ENCODE assay signal across 13 mouse cellular contexts in the genomic region with DNA sequence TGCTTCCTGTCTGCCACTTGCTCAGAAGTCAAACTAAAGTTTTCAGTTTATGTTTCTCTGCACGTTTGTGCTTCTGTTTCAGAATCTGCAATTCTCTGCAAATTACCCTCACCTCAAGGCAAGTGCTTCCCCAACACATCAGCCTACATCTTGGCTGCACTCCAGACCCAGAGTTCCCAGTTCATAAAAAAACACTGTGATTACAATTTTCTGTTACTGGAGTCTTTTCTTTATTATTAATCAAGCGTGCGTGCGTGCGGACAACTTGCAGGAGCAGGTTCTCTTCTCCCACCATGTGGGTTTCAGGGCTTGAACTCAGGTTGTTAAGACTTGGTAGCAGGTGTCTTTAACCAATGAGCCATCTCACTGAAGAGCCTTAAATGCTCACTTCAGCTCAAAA. TPM values are rescaled to one million over a fixed set of nuclear protein-coding genes. Genes with fewer than 3 reads are reported as not detected.
A peak's percentile ranks its signal among the peaks of the same experiment; 100 is the strongest.
DNase-seq lines count a peak whose midpoint lies in the region; ATAC-seq and TF ChIP-seq lines count a peak whose summit lies in the region.
"Had no signal": no experiment of that assay in that cellular context is flagged by ENCODE, and none has a peak within 500 bp of the region (broad histone marks: within the 10 kb centered on the region; RNA-seq: fewer than 3 reads in every experiment).

No protein-coding gene starts in this region.

- H3K27me3 ChIP-seq in lung, embryonic 14.5 days (ENCODE audit: insufficient read depth, low read length) = no peaks in the 10 kb centered on the region
- H3K27me3 ChIP-seq: liver, embryonic 15.5 days; neural tube, embryonic 12.5 days had no signal

- H3K4me3 ChIP-seq in lung, embryonic 14.5 days (ENCODE audit: low read depth, low read length) = no peak overlapping the region
- H3K4me3 ChIP-seq: left cerebral cortex, adult 2 months; liver, embryonic 15.5 days; neural tube, embryonic 12.5 days had no signal

- no peak for ATAC-seq in lung, embryonic 14.5 days (ENCODE audit: insufficient read depth)

- no peaks in the 10 kb centered on the region for H3K36me3 ChIP-seq in lung, embryonic 14.5 days (ENCODE audit: insufficient read depth)
- H3K36me3 ChIP-seq: liver, embryonic 15.5 days; neural tube, embryonic 12.5 days had no signal

- DNase-seq in adrenal gland, postnatal 25 days = peak; percentile 11
- no peak for DNase-seq in adrenal gland, adult 18-20 months (ENCODE audit: low spot score in 2 of 2)
- peak; percentile 9 for DNase-seq in heart, postnatal 4 days
- DNase-seq in heart, postnatal 10 days = no peak
- peak; percentile 50 for DNase-seq in lung, embryonic 14.5 days
- DNase-seq in lung, adult 18-20 months = no peak
- DNase-seq in layer of hippocampus, adult 9-11 months = peak; percentile 11
- DNase-seq in urinary bladder, postnatal 36 days (ENCODE audit: low spot score in 2 of 2) = no peak
- DNase-seq: gastrocnemius, postnatal 10 days; thymus, postnatal 36 days had no signal

- no peak overlapping the region for H3K27ac ChIP-seq in lung, embryonic 14.5 days (ENCODE audit: low read depth)
- H3K27ac ChIP-seq: left cerebral cortex, adult 2 months; liver, embryonic 15.5 days; neural tube, embryonic 12.5 days had no signal

- no peaks in the 10 kb centered on the region for H3K4me1 ChIP-seq in lung, embryonic 14.5 days (ENCODE audit: insufficient read depth)
- H3K4me1 ChIP-seq: liver, embryonic 15.5 days had no signal

- no peaks in the 10 kb centered on the region for H3K9me3 ChIP-seq in lung, embryonic 14.5 days (ENCODE audit: low read depth, low read length)
- H3K9me3 ChIP-seq: liver, embryonic 15.5 days; neural tube, embryonic 12.5 days had no signal

- no peak overlapping the region for H3K4me2 ChIP-seq in lung, embryonic 14.5 days
- H3K4me2 ChIP-seq: liver, embryonic 15.5 days; neural tube, embryonic 12.5 days had no signal

- H3K9ac ChIP-seq in lung, embryonic 14.5 days = no peak overlapping the region
- H3K9ac ChIP-seq: liver, embryonic 15.5 days; neural tube, embryonic 12.5 days had no signal

- WGBS in lung, embryonic 14.5 days = 40% methylated on average over 5 of the region's 5 CpGs

- intact Hi-C loops in heart, postnatal 10 days (cut with DNase I) = no loop called here

- TF ChIP-seq CTCF in lung, embryonic 14.5 days (IDR thresholded peaks at IDR 0.05; ENCODE audit: low read depth) = no peak

RNA-seq across cellular contexts. Expression of a gene that starts 34.9 kb away (rescaled TPM):
- total RNA-seq in adrenal gland, postnatal 25 days (2021) = 112 and 135 TPM in 2 replicates
- 100 to 1,000 TPM in 1 of 2 experiments, 10 to 100 TPM in 1; 97.6 to 124 TPM for total RNA-seq in adrenal gland, adult 18-20 months (2021)
- 100 to 1,000 TPM; 107 TPM for total RNA-seq in heart, postnatal 4 days (2021)
- 100 to 1,000 TPM; 112 to 123 TPM for total RNA-seq in heart, postnatal 10 days (2021)
- 97.0 and 99.2 TPM in 2 replicates for polyA plus RNA-seq in lung, embryonic 14.5 days (2014; fragmentation: Nextera tagmentation; extraction: Ambion mirVana)

Comparison
In these comparisons a context has a peak if more than half of its experiments do, and no peak if none do; other contexts are left out.
1. DNase-seq: peak in adrenal gland, postnatal 25 days (single experiment), heart, postnatal 4 days (single experiment), lung, embryonic 14.5 days (single experiment) and layer of hippocampus, adult 9-11 months (single experiment); none in adrenal gland, adult 18-20 months (0 of 2), heart, postnatal 10 days (0 of 2), lung, adult 18-20 months (0 of 2) and urinary bladder, postnatal 36 days (0 of 2).